Mouse (Mus musculus) E14TG2a.4 (cell line): ENCODE results near the gene Hps4.

ENCODE experiments used
- CTCF ChIP-seq: conservative IDR thresholded peaks from 2 replicates; pipeline ENCODE4 v1.5.1; 2014; ENCODE audit warnings: low read length
- NANOG ChIP-seq: IDR thresholded peaks from 2 replicates; pipeline ENCODE4 v1.6.1; 2014; ENCODE audit warnings: borderline replicate concordance, low read length, mixed read lengths

DNA sequence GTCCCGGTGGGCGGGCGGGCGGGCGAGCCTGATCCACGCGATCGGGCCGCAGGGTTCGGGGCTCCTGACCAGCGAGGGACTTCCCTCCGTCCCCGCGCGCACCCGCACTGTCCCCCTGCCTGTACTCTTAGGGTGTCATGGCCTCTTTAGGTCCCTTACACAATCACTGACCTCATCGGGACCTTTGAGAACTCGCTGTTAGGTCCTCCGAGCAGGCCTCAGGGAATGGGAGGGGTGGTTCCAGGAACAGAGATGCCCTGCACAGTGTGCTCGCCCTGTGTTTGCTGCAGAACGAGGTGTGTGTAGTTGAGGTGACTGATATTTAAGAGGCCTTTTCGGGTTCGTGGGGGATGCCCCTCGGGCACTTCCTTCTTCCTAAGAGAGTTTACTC, 317 bp downstream of the Hps4 start:
- TF ChIP-seq CTCF, result no peak
- no peak for TF ChIP-seq NANOG
